Mouse (Mus musculus) intestine, embryonic 16.5 days (tissue): ENCODE measurements around the gene Cabp4. TPM values are rescaled to one million over a fixed set of nuclear protein-coding genes. Genes with fewer than 3 reads are reported as not detected.
A peak's percentile ranks its signal among the peaks of the same experiment; 100 is the strongest.
"Not testable (repeated sequence)": the region's sequence is repeated elsewhere in the genome, so short reads cannot be mapped to it uniquely, and the experiment has no call there.

ENCODE experiments used
- ATAC-seq: fragments of 200-750 bp; cut with Nextera tagmentation; 2 replicates; pipeline ENCODE4 v1.8.0; 2017; ENCODE audit warnings: moderate TSS enrichment, moderate library complexity
- H3K27ac ChIP-seq: fragments of 300-500 bp; sonication (generic); 2 replicates; pipeline ENCODE4 v1.5.1; 2014; ENCODE audit warnings: mild to moderate bottlenecking, low read length
- H3K27me3 ChIP-seq: fragments of 300-500 bp; sonication (generic); replicated peaks from 2 replicates; pipeline ENCODE4 v1.6.1; 2014; ENCODE audit warnings: low read length, control low read depth, mixed read lengths; ENCODE audit not compliant: control insufficient read depth, insufficient read depth
- H3K36me3 ChIP-seq: fragments of 300-500 bp; sonication (generic); 2 replicates; pipeline ENCODE4 v1.6.1; 2014; ENCODE audit warnings: low read length, control low read depth; ENCODE audit not compliant: control insufficient read depth, insufficient read depth
- H3K4me1 ChIP-seq: fragments of 300-500 bp; sonication (generic); 2 replicates; pipeline ENCODE4 v1.6.1; 2014; ENCODE audit warnings: low read length, control low read depth, mixed read lengths; ENCODE audit not compliant: control insufficient read depth, insufficient read depth
- H3K4me2 ChIP-seq: fragments of 300-500 bp; sonication (generic); 2 replicates; pipeline ENCODE4 v1.6.1; 2014; ENCODE audit warnings: low read depth, low read length, control low read depth
- H3K4me3 ChIP-seq: fragments of 300-500 bp; sonication (generic); 2 replicates; pipeline ENCODE4 v1.5.1; 2014; ENCODE audit warnings: mild to moderate bottlenecking, low read length
- H3K9ac ChIP-seq: fragments of 300-500 bp; sonication (generic); 2 replicates; pipeline ENCODE4 v1.6.1; 2014; ENCODE audit warnings: low read depth, low read length
- H3K9me3 ChIP-seq: fragments of 300-500 bp; sonication (generic); 2 replicates; pipeline ENCODE4 v1.6.1; 2016; ENCODE audit warnings: low read length, control low read depth; ENCODE audit not compliant: control insufficient read depth
- WGBS: fragments of 180-500 bp; shearing (Covaris S2); extraction: QIAGEN DNeasy Blood & Tissue Kit; methylation state at CpG from one replicate; pipeline ENCODE4 v1.1.7; 2014; 5-methylcytosine and 5-hydroxymethylcytosine counted together
- polyA plus RNA-seq: library from polyadenylated mRNA; unstranded; fragments of >200 nt; fragmentation: Nextera tagmentation; extraction: Ambion mirVana; gene quantifications from 2 replicates; pipeline ENCODE4 v1.2.1, GENCODE M21; 2015

Gene Cabp4
- polyA plus RNA-seq, 1 experiment from 2014 or later: 0.11 TPM

DNA sequence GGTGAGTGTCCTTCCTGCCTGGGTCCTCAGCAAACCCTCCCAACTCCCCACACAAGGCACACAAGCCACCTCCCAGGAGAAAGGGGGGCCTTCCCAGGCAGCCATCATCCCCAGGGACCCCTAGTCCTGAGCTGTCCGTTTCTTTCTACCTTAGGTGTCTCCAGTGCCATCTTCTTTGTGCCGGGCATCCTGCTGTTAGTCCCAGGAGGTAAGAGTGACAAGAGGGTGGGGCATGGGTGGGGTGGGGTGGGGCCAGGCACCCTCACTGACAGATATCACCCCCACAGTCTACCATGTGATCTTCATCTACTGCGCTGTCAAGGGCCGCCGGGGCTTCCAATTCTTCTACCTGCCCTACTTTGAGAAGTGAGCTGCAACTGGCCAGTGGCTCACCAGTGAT lies 12.8 kb downstream of the Cabp4 start:
- no peak overlapping the region for H3K4me3 ChIP-seq
- peaks cover 8% of the 10 kb centered on the region for H3K4me1 ChIP-seq
- no peaks in the 10 kb centered on the region for H3K9me3 ChIP-seq
- no peak overlapping the region for H3K27ac ChIP-seq
- 86% methylated on average over 5 of the region's 5 CpGs for WGBS
- H3K4me2 ChIP-seq: no peak overlapping the region
- peaks cover 16% of the 10 kb centered on the region; the same call in 1 of the 2 replicates for H3K36me3 ChIP-seq
- no peak for ATAC-seq
- no peaks in the 10 kb centered on the region for H3K27me3 ChIP-seq
- no peak overlapping the region for H3K9ac ChIP-seq

DNA sequence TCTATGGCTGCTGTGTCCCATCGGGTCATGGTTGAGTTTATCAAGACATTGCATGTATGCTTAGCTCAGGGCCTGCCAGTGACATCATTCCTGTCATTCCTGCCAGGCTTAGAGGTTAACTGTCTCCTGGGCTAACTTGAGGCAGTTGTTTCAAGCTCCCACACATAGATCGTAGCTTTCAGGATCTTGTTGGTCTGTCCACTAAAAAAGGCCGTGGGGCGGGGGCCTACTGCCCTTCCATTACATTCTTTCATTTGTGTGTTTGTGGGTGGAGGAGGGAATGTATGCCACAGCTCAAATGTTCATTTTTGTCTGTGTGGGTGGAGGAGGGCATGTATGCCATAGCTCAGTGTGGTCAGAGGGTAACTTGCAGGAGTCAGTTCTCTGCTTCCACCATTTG lies 13.7 kb downstream of the Cabp4 start:
- Histone ChIP-seq H3K4me2 (no peak overlapping the region), H3K36me3 (peaks cover 16% of the 10 kb centered on the region; the same call in 1 of the 2 replicates), H3K4me3 (no peak overlapping the region), H3K27me3 (no peaks in the 10 kb centered on the region), H3K9me3 (no peaks in the 10 kb centered on the region), H3K4me1 (peaks cover 8% of the 10 kb centered on the region), H3K9ac (no peak overlapping the region), H3K27ac (no peak overlapping the region)
- no peak for ATAC-seq
- WGBS: 88% methylated on average over 4 of the region's 4 CpGs

GRCm38 (mm10) chr19:4129462-4129861 lies 14.4 kb downstream of the Cabp4 start:
- H3K9ac ChIP-seq: 0 out of 2 replicates have a peak overlapping the region, but pooled peaks have one; percentile 10
- H3K4me2 ChIP-seq: no peak overlapping the region
- H3K27me3 ChIP-seq: no peaks in the 10 kb centered on the region
- 90% methylated on average over 7 of the region's 7 CpGs for WGBS
- H3K4me3 ChIP-seq: no peak overlapping the region
- no peak for ATAC-seq
- H3K9me3 ChIP-seq: no peaks in the 10 kb centered on the region
- H3K4me1 ChIP-seq: peaks cover 12% of the 10 kb centered on the region
- H3K36me3 ChIP-seq: peaks cover 16% of the 10 kb centered on the region; the same call in 1 of the 2 replicates
- no peak overlapping the region for H3K27ac ChIP-seq

DNA sequence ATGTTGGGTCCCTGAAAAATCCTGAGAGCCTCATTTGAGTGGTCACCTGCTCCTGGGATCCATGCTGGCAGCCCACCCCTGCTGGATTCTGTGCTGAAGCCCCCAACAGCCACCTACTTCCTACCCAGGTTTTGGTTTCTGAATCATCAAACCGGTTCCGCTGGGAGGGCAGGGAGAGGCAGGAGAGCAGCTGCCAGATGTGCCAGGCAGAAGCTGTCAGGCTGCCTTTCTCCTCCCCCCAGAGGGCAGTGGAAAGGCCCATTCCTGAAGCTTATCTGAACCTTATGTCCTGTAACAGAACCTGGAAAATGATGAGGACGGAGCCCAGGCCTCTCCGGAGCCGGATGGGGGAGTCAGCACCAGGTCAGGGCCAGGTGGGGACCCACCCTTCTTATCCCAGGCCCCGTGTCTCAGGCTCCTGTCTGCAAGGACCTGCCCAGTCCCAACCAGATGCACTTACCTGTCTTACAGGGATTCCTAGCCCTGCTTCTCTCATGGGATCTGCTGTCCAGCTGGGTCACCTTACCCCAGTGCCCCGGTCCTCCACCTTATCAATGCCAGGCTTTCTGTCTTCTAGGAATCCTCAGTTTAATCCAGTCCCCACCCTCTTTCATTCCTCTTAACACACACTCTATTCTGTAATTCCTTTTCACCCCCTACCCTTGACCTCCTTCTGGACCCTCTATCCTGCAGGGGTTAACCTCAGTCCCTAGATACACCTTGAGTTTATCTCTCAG lies 16.9 kb downstream of the Cabp4 start:
- H3K4me2 ChIP-seq: peak overlapping the region; percentile 79
- no peak for ATAC-seq
- 51% methylated on average over 7 of the region's 7 CpGs for WGBS
- no peaks in the 10 kb centered on the region for H3K9me3 ChIP-seq
- 0 out of 2 replicates have a peak overlapping the region, but pooled peaks have one; percentile 1 for H3K27ac ChIP-seq
- H3K9ac ChIP-seq: peak overlapping the region; percentile 87
- H3K36me3 ChIP-seq: peaks cover 10% of the 10 kb centered on the region; the same call in 1 of the 2 replicates
- peaks cover 12% of the 10 kb centered on the region for H3K4me1 ChIP-seq
- peak overlapping the region; percentile 87 for H3K4me3 ChIP-seq
- H3K27me3 ChIP-seq: no peaks in the 10 kb centered on the region

DNA sequence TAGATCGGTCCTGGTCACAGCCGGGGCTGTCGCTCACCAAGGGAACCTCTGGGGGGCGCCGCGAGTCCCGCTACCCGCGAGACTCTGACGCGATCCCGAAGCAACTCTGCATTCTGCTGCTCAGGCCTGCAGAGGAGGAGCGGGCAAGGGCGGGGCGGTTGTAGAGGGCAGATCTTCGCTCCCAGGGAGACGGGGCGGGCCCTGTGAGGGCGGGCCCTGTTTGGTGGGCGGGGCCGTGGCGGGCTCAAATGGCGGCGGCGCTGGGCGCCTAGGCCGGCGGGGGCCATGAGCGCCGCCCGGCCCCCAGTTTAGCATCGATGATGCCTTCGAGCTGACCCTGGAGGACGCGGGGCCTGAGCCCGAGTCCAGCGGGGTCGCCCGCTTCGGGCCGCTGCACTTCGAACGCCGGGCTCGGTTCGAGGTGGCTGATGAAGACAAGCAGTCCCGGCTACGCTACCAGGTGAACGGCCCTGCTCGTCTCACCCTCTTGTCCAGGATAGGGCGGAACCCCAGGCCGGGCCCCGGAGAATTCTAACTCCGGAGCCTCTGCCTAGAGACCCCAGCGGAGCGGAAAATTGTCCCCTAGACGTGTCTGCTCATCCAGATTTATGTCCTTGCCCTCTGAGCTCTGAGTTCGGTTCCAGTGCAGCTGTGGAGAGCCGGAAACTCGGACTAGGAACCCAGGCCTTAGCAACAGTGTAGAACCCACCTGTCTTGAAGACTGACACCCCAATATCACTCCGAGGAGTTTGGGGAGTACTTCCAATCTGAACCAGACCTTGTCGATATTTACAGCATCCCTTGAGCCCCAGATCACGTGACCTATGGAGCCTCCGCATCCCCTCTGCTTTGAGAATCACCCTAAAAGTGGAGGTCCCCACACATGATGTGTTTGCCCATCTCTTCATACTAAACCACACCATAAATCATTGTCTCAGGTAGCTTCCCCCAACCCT lies 17.8 kb downstream of the Cabp4 start, which contains the start of gene Aip:
Gene Aip (minus strand): TSS at position 118 of the 956 bp plus-strand sequence.
- Histone ChIP-seq H3K36me3 (0 out of 2 replicates have a peak, but pooled peaks cover 1% of the 10 kb centered on the region), H3K9me3 (no peaks in the 10 kb centered on the region), H3K9ac (peak within 1 kb of the TSS; percentile 87), H3K4me3 (peak within 1 kb of the TSS; percentile 87), H3K4me1 (peaks cover 12% of the 10 kb centered on the region), H3K27ac (peak within 1 kb of the TSS; percentile 57; the same call in 1 of the 2 replicates), H3K4me2 (peak within 1 kb of the TSS; percentile 79), H3K27me3 (no peaks in the 10 kb centered on the region)
- WGBS: 1% methylated on average over 51 of the region's 64 CpGs
- peak; percentile 93 for ATAC-seq

DNA sequence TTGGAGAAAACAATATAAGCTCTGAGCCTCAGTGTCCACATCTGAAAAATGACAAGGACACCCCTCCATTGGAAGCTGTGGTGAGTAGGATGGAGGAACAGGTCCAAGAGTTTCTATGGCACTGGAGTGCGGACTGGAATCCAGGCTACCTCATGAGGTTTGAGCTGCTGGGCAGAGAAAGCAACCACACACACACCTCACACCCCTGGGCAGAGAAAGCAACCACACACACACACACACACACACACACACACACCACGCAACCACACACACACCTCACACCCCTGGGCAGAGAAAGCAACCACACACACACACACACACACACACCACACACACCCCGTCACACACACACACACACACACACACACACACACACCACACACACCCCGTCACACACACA lies 18.6 kb downstream of the Cabp4 start:
- Histone ChIP-seq H3K4me1 (peaks cover 20% of the 10 kb centered on the region), H3K4me3 (peak overlapping the region; percentile 87), H3K4me2 (peak overlapping the region; percentile 79), H3K9ac (peak overlapping the region; percentile 87)
- not testable (repeated sequence) for H3K27me3 ChIP-seq, H3K9me3 ChIP-seq, H3K27ac ChIP-seq, H3K36me3 ChIP-seq
- ATAC-seq: peak; percentile 32
- WGBS: 9% methylated on average over 4 of the region's 4 CpGs

GRCm38 (mm10) chr19:4124432-4124831 lies 19.4 kb downstream of the Cabp4 start:
- Histone ChIP-seq H3K27me3 (no peaks in the 10 kb centered on the region), H3K9ac (no peak overlapping the region), H3K4me1 (peaks cover 21% of the 10 kb centered on the region), H3K27ac (peak overlapping the region; percentile 6; the same call in 1 of the 2 replicates), H3K4me2 (no peak overlapping the region), H3K36me3 (0 out of 2 replicates have a peak, but pooled peaks cover 2% of the 10 kb centered on the region), H3K4me3 (no peak overlapping the region), H3K9me3 (no peaks in the 10 kb centered on the region)
- ATAC-seq: no peak
- 75% methylated on average over 4 of the region's 4 CpGs for WGBS

- 83% methylated on average over 7 of the region's 7 CpGs for WGBS
- H3K36me3 ChIP-seq: 0 out of 2 replicates have a peak, but pooled peaks cover 2% of the 10 kb centered on the region
- ATAC-seq: no peak
- no peaks in the 10 kb centered on the region for H3K27me3 ChIP-seq
- H3K4me2 ChIP-seq: no peak overlapping the region
- H3K27ac ChIP-seq: no peak overlapping the region
- H3K9ac ChIP-seq: no peak overlapping the region
- H3K9me3 ChIP-seq: no peaks in the 10 kb centered on the region
- no peak overlapping the region for H3K4me3 ChIP-seq
- peaks cover 21% of the 10 kb centered on the region for H3K4me1 ChIP-seq
Observed at GRCm38 (mm10) chr19:4122411-4123370, 21.1 kb downstream of the Cabp4 start.
